Mouse (Mus musculus): ENCODE data around the gene Lrp4.
A peak's percentile ranks its signal among the peaks of the same experiment; 100 is the strongest.

Gene Lrp4

DNA sequence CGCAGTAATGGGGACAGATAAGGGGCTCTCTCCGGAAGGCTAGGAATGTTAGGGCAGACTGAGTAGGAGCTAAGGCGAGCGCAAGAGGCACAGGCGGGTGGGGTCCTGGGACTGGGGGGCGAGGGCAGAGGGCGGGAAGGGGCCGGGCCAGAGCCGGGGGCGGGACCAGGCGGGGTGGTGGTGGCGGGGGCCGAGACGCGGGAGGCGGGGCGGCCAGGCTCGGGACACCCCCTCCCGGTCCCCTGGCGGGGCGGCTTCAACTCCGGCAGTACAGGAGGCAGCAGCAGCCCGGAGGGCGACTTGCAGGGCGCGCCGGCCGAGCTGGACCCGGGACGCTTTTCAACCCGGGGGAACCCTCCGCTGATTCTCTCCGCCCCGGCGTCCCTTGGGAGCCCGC is at the start of gene Lrp4:
Lrp4 (plus strand) TSS at position 253 of the 397 bp plus-strand sequence.
- DNase-seq (ENCODE audit: low read depth, low spot score), result no peak

DNA sequence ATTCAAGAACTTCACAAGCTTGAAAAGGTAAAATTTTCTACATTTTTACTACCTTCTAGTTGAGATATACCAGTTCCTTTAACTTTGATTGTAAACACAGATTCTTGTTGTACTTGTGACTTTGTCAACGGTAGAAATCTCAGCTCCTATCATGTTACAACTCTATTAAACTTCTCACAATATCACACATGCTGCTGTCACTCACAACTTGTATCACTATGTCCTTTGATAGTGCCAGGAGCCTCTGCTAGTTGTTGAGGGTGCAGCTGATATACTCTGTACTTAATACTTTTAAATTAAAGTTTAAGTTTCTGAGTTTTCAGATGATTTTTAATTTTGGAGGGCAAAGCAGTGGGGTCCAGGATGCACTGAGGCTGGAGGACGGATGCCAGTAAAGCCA is 49.3 kb upstream of the Lrp4 start:
- no peak for DNase-seq (ENCODE audit: low read depth, low spot score)

DNA sequence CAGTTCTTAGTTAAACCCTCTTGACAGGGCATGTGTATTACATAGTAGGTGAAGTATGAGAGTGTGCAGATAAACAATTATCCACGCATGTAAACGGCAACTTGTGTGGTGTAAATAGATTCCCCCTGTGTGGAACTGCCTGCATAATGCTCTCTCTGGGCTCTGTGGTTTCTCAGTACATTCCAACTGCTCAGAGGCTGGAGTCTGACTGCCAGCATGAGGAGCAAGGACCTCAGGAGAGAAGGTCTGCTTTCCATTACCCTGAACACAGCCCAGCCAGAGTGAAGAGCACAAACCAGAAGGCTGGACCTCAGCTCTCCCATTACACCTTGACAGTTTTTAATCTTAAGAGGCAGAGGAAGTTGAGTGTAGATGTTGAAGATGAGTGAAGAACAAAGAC is 45.8 kb upstream of the Lrp4 start:
- DNase-seq (ENCODE audit: low read depth, low spot score), result no peak

DNA sequence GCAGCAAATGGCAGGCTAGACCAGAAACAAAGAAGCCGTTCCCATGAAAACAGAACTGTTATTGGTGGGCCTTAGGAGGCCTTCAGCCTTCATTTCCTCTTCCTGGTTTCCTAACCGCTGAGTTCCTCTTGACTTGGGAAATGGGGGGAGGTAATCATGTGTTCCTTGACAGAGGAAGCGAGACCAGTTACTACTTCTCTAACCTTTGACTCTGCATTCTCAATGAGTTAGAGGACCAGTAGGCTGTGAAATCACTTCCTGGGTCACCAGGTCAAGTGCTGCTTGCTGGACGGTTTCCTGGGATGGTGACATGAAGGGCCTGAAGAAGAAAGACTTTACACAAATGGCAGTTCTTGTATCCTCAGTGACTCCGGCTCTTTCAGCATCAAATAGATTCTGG is 45.0 kb upstream of the Lrp4 start:
- DNase-seq (ENCODE audit: low read depth, low spot score), result no peak

DNA sequence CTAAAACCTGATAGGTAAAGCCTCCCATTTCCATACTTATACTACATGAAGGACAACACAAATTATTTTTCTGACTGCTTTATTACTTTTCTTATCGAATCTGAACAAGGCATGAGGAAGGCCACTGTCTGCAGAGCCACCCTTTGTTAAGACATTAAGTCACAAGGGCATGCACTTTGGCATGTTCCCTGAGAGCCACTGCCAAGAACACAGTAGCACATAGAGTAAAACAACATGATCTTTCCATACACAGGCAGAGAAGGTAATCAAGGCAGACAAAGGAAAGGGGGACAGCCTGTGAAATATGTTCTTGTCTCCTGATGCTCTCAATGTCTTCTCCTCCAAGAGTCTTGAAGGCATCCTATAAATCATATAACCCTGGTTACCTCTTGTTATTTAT is 43.5 kb upstream of the Lrp4 start:
- no peak for DNase-seq (ENCODE audit: low read depth, low spot score)

DNA sequence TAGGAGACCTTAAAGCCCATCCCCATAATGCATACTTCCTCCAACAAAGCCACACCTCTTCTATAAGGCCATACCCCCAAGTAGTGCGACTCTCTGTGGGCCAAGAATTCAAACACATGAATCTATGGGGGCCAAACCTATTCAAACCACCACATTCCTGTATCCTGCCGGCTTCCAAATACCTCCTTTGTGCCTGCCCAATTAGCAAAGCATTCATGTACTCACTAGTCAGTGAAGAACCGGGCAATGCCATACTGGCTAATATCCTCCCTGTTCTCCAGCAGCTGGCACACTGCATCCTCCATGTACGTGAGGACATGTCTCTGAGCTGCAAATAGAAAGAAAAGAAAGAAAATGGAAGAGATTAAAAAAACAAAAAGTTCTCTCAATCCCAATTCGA is 35.7 kb upstream of the Lrp4 start:
- no peak for DNase-seq (ENCODE audit: low read depth, low spot score)

DNA sequence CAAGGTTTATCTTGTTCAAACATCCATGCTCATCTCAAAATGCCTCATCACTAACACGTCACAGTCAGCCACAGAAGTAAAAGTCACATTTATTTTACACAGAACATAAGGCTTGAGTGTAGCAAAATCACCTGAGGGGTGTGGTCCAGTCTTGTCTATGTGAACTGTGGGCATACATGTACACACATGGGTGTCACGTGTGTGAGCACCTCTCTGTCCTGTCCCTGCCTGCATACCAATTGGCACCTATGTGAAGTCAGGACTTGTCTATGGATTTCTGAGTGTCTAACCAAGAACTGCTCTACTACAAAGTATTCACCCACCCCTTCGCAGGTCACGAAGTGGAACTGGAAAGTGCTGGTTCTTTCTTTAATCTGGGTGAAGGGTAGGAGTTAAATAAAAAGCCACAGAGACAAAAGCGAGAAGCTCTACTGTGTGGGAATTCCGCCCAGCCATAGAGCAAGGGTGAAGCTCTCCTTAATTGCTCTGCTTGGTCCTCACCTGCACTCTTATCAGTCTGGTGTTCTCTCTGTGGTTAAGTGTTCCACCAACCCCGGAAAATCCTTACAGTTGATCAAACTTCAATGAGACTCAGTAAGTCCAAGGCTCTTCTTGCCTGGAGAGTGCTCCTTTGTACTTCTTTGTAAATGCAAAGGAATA is 33.1 kb upstream of the Lrp4 start:
- no peak for DNase-seq (ENCODE audit: low read depth, low spot score)

DNA sequence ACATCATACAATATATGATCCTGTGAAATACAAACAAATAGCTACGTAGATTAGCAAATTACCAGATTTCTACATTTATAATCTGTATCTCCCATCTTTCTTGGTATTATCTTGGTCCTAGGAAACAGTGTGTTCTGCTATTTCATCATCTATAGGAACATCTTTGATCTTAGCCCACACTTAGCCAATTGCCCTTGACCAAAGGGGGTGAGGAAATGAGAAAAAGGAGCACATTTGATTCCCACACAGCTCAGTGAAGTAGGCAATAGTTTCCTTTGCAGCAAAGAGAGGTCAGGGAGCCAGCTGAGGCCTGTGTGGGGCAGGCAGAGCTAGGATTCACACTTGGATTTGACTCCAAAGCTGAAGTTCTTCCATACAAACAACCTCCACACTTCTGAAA is 31.0 kb upstream of the Lrp4 start:
- DNase-seq (ENCODE audit: low read depth, low spot score), result no peak

DNA sequence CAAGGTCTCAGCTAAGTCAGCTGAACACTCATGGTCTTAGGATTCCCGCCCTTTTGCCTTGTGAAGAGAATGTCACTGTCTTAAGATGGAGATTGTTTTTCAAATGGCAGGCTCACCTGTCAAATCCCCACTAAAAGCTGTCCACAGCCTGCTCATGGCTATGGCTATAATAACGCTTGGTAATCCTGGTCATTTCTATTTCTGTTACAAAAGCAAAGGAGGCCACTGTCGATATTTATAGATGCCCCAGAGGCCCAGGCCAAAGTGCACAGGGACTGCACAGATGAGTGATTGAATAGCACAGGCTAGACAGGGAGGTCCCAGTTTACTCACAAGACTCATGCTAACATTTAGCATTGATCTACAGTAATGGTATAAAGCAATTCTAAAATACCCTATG is 28.2 kb upstream of the Lrp4 start:
- DNase-seq (ENCODE audit: low read depth, low spot score), result no peak

DNA sequence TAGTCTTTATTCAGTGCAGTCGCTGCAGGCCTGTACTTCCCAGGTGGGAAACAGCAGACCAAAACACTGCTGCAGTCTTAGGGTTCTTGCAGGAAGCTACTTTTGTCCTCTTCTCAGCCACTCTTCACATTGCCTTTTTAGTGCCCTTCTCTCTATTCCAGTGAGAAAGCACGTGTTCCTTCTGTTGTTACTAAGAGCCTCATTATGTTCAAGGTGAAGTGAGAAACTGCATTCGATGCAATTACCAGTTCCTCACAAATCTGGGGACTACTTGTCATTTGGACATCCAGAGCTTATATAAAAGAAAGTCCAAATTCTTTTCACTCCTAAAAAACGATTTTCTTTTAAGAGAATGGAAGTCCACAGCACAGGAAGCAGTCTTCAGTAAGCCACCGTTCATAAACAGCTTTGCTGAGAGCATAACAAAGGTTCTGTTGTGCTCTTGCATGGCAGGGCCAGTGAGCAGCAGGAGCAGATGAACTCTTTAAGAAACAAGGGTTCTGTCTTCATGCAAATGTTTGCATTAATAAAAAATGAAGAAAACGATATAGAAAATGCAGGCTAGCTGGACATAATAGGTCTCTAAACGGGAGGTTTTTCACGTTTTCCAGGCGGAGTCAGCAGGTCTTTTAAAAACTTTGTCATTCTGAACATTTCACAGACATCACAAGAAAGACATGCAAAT is 27.3 kb upstream of the Lrp4 start:
- DNase-seq (ENCODE audit: low read depth, low spot score), result peak; percentile 8

DNA sequence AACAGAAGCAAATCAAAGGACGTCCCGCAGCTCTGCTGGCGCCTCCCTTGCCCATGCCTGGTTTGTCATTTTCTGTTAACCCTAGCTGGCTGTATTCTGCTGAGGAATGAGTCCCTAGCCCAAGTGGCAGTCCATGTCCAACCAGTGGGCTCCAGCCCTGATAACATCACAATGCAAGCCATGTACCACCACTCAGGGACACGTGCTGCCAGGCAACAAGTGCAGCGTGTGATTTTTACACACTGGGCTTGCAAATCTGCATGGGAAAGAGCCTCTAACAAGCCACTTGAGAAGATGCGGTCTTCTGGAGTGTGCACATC is 26.8 kb upstream of the Lrp4 start:
- DNase-seq (ENCODE audit: low read depth, low spot score), result peak; percentile 8

DNA sequence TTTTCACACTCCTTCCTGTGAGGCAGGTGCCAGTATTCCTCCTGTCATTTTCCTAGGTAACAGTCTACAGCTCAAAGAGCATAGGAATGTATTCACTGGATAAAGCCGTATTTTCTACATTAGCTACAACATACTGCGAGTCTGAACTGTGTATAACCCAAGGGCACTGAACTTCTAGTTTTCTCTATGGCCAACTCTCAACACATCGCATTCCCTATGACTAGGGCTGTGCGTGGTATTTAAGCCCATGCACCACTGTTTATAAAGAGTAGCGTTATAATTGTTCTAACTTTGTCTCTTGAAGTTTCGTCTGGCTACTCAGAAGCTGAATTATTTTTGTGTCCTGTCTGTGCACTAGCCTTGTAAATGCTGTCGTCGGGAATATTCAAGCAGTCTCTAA is 20.6 kb upstream of the Lrp4 start:
- DNase-seq (ENCODE audit: low read depth, low spot score), result no peak

DNA sequence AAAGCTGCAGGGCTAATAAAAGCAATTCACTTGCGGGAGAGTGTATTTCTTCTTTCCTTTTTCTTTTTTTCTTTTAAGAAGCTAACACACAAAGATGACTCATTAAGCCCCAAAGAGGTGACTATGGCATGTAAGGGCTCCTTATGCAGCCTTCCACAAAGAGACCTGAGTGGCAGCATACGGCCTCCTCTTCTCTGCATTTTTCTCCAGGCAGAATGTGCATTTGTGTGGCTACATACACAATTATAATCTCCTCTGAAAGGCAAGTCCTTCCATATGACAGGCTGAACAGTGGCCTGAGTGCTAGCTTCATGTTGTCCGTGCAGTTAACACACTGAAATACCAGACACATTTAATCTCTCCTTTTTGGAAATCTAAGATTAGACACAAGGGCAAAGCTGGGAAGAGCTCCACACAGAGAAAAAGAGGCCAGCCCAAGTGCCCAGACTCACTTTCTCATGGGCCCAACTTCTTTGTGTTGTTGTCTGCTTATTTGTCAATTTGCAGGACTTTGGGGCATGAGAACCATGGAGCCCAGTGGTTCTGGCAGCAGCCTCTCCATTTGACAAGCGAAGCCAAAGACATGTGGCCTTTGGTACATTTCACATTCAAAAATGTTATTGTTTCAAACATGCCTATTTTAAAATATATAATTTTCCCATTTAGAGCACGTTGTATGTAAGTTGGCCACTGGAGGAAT is 20.0 kb upstream of the Lrp4 start:
- no peak for DNase-seq (ENCODE audit: low read depth, low spot score)

DNA sequence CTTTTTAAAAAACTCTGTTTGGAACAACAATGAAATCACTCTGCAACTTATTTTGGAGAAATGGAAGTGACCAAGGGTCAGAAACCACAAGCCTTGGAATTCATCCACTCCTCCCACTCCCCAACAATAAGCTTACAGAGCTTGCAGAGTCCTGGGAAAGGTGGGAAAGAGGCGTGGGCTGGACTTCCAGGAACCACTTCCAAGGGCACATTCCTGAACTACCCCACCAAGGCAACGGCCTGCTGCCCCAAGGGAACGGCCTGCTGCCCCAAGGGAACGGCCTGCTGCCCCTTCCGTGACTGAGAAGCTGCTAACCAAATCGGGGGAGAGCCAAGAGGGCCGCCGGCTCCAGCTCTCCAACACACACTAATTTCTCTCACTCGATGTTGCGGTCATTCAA is 18.0 kb upstream of the Lrp4 start:
- DNase-seq (ENCODE audit: low read depth, low spot score), result no peak

DNA sequence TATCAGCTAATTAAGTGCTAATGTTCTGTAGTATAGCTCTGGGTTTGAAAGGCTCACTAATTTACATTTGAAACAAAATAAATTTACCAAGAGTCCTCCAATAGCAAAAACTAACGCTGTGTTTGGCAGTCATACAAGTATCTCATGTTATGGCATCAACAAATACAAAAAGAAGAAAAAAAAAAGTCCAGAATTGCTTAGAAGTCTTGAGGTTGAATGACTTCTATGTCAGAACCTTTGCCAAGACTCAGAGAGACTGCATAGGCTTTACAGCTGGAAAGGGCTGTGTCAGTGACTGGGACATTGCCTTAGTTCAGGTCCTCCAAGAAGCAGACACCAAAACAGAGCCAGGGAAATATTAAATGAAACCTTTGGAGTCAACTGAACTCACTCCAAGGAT is 17.4 kb upstream of the Lrp4 start:
- no peak for DNase-seq (ENCODE audit: low read depth, low spot score)

DNA sequence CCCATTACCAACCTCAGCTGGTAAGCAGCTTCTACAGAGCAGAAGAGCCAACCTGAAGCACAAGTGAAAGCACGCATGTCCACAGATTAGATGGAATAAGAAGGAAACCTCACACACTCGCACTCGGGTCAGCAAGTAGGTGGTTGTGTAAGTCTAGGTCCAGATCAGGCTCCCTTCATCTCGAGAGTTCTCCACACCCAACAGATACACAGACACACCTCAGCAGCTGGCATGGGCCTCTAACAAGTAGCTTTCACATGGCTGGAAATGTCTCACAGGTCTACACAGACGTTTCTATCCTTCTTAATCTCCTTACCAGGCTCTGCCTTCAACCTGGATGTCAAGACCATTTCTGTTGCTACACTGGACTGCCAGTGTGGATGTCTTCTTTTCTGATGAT is 16.6 kb upstream of the Lrp4 start:
- DNase-seq (ENCODE audit: low read depth, low spot score), result no peak

DNA sequence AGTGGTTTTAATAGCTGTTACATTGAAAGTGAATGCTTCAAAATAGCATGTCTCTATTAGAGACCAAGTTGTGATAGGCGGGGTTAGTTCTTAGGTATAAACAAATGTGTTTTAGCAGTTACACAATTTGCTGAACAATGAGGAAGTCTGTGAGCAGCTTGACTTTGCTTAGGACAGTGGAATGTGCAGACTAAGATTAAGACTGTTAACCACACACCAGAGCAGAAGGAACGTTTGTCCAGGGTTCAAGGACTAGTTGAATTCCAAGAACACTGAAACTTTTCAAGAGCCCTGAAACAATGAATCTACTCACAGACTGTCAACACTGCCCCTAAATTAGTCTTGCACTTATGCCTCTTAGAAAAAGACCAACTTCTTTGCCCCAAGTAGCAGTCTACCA is 15.6 kb upstream of the Lrp4 start:
- DNase-seq (ENCODE audit: low read depth, low spot score), result no peak

DNA sequence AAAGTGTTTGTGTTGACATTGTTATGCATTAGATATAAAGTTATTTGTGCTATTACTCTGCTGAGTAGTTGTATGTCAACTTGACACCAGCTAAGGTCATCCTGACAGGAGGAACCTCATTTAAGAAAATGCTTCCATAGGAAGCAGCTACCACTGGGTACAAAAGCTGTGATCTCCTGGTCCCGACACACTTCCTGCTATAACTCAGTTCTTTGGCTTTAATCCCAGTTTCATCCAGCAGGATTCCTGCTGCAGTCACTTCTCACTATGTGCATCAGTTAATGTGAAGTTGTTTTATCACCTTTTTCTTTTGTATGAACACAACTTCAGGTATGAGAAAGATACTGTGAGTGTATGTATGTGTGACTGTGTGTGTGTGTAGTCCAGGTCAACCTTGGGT is 15.1 kb upstream of the Lrp4 start:
- no peak for DNase-seq (ENCODE audit: low read depth, low spot score)

DNA sequence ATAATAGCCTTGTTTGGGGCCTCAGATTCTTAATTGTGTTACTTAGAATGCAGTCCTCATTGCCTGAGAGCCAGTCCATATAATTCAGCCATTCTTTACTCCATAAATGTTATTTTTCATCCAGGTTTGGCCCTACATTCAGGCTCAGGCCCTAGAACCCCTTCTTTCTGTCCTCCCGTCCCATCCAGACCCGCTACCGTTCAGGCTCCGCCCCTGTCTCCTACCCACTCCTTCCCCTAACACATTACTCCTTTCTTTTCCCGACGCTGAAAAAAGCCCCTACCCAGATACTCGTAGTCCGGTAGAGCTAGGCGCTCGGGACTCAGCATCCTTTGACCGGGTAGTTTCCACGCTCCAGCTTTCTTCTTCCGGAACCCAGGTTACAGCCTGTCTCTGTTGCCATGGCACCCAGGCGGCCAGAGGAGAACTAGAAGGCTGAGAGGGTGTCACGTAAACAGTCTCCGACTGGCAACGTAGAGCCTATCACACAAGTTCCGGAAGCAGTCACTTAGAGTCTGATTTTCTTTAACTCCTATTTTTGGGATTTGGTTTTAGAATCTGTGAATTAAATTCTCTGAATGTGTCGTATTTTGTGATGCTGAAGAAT is 12.9 kb upstream of the Lrp4 start, which contains the start of gene 1110051M20Rik:
1110051M20Rik (minus strand) TSS at position 419 of the 607 bp plus-strand sequence.
- peak; percentile 87 for DNase-seq (ENCODE audit: low read depth, low spot score)

DNA sequence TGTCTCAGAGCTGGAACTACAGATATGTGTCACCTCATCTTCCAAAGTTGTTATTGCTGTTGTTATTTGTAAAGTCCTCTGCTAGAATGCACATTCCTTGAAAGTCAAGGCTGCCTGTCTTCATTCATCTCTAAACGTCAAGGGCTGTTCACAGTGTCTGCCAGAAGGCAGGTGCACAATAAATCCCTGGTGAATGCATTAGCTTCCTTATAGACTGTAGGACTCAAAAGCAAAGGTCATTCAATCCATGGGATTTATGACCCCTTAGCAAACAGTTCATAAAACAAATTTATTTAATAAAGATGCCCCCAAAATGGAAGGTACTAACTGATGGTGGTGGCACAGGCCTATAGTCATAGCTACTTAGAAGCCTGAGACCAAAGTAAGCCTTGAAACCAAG is 7.6 kb upstream of the Lrp4 start:
- DNase-seq (ENCODE audit: low read depth, low spot score), result no peak

DNA sequence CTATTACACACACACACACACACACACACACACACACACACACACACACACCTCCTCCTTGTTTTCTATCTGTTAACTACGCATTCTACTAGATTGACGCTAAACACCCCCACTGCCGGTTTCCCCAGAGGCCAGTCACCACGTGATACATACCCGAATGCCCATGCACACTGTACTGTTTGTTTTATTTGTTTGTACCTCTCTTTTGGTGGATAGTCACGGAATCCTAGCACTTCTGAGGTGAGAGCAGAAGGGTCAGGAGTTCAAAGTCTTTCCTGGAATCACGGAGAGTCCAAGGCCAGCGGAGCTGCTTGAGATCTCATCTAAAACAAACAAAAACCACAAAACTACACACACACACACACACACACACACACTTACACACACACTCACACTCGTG is 7.0 kb upstream of the Lrp4 start:
- no peak for DNase-seq (ENCODE audit: low read depth, low spot score)

DNA sequence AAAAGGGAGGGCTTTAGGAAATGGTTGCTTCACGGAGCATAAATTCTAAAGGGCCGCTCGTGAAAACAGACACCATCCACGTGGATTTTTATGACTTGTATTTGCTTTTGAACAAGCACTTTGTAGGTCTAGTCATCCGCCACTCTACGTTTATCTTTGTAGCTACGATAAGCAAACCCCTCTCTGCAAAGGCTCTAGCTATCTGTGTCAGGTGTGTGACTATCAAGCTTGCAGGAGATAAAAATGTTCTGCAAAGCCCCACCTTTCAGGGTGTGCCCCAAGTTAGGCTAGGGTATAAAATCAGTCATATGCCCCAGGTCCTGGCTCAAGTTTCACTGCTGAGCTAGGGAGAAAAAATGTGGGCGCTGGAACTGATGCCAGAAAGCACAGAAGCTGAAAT is 4.7 kb upstream of the Lrp4 start:
- DNase-seq (ENCODE audit: low read depth, low spot score), result no peak

Measured in brain, embryonic 18.5 days (tissue).